ENCODE assay signal across 11 mouse cellular contexts in genomic region chr16:63030399-63030798, GRCm38 (mm10).
"Had no signal": no experiment of that assay in that cellular context is flagged by ENCODE, and none has a peak within 500 bp of the region (broad histone marks: within the 10 kb centered on the region; RNA-seq: fewer than 3 reads in every experiment).

No protein-coding gene starts in this region.

- H3K36me3 ChIP-seq: limb, embryonic 13.5 days; neural tube, embryonic 13.5 days had no signal

- H3K27me3 ChIP-seq: neural tube, embryonic 13.5 days had no signal

- DNase-seq: kidney, adult 2 months; kidney, postnatal 36 days; left cerebral cortex, postnatal 4 days; lung, adult 18-20 months; right cerebral cortex, postnatal 25 days; thymus, postnatal 14 days had no signal

- H3K4me2 ChIP-seq: limb, embryonic 13.5 days; neural tube, embryonic 13.5 days had no signal

- H3K4me3 ChIP-seq: layer of hippocampus, adult 2 months; limb, embryonic 13.5 days; neural tube, embryonic 13.5 days had no signal

- H3K9me3 ChIP-seq: limb, embryonic 13.5 days; neural tube, embryonic 13.5 days had no signal

- H3K9ac ChIP-seq: limb, embryonic 13.5 days; liver, embryonic 14.5 days; neural tube, embryonic 13.5 days had no signal

- H3K27ac ChIP-seq: layer of hippocampus, adult 2 months; limb, embryonic 13.5 days; liver, embryonic 14.5 days; neural tube, embryonic 13.5 days; stomach, postnatal 0 days had no signal
